Mouse (Mus musculus) cortical plate, adult 2 months (tissue): Measurements from ENCODE around the gene Faiml.

Experiments
- CTCF ChIP-seq: fragments of 200-500 bp; IDR thresholded peaks from 2 replicates; pipeline ENCODE4 v1.5.1; 2011; ENCODE audit warnings: mild to moderate bottlenecking, control low read depth, low read length; ENCODE audit not compliant: insufficient read depth; ENCODE audit errors: extremely low read depth
- POLR2A ChIP-seq: fragments of 200-500 bp; IDR thresholded peaks from 2 replicates; pipeline ENCODE4 v1.6.1; 2011; ENCODE audit warnings: mild to moderate bottlenecking, low read length, control low read depth; ENCODE audit not compliant: insufficient read depth; ENCODE audit errors: extremely low read depth

DNA sequence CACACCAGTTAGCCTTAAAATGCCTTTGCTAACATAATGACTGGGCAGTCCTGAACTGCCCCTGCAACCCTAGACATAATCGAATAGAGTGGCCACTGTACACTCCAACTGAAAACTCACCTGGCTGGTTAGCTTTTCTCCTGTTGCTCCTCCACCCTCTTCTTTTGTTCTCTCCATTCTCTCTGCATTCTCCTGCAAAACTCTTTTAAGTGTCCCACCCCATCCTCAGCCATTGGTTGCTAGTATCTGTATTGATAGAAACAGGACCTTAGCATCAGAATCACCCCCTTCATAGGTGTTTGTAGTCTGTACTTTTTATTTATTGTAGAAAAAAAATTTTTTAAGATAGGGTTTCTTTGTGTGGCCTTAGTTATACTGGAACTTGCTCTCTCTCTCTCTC is 19.2 kb upstream of the Faiml start:
- no peak for TF ChIP-seq POLR2A
- no peak for TF ChIP-seq CTCF
